Mouse (Mus musculus): Measurements from ENCODE around the gene Xrra1.

- no peak for TF ChIP-seq POLR2A (IDR thresholded peaks at IDR 0.05; ENCODE audit: low read depth, low read length)
- TF ChIP-seq CTCF (IDR thresholded peaks at IDR 0.05; ENCODE audit: extremely low read depth, insufficient read length, insufficient replicate concordance, low read depth, low read length) = no peak
Measured at GRCm38 (mm10) chr7:99965020-99965841, 106.3 kb downstream of the Xrra1 start.

All from small intestine, adult 2 months (tissue).